Comparison of ENCODE assay signal across 9 mouse cellular contexts in the genomic region with DNA sequence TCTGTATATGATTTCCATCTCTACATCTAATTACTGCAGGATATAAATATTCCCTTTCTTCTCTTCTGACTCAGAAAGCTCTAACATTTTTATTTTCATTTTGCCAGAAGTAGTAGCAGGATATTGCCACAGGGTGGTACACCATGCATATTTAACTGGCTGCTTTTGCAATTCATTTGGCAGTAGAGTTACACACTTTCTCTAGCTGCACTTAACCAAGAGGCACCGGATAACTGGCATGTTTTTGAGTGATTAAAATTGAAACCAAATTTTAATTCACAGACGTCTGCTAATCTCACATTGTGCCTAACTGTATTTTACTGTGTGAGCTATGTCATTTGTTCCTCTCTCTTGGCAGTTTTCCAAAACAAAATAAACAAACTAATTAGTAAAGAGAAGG.
DNase-seq lines count a peak whose midpoint lies in the region; ATAC-seq and TF ChIP-seq lines count a peak whose summit lies in the region.
"Had no signal": no experiment of that assay in that cellular context is flagged by ENCODE, and none has a peak within 500 bp of the region (broad histone marks: within the 10 kb centered on the region; RNA-seq: fewer than 3 reads in every experiment).

No protein-coding gene starts in this region.

- intact Hi-C loops in left cerebral cortex, adult 2 months (cut with DNase I) = loop anchor here (5.0 to 10.0 kb wide), 2 partner anchors 179 to 1276 kb away; no protein-coding TSS in a partner anchor
- intact Hi-C loops in left cerebral cortex, postnatal 36 days (cut with DNase I) = no loop called here

- ATAC-seq in inflammation-experienced regulatory T-cells, adult 6 months = peak; percentile 35

- TF ChIP-seq CTCF in left cerebral cortex, adult 2 months (IDR thresholded peaks at IDR 0.05) = peak; percentile 82

- DNase-seq in left cerebral cortex, adult 2 months (ENCODE audit: extremely low spot score in 1 of 2, low spot score in 2 of 2) = peak in 1 of 2 experiments; percentile 57
- DNase-seq in left cerebral cortex, postnatal 36 days (ENCODE audit: low spot score in 2 of 2) = no peak
- DNase-seq in adipocyte (ENCODE audit: low spot score) = peak; percentile 2
- DNase-seq in cerebellum, postnatal 14 days = peak; percentile 52 to 77
- peak; percentile 66 for DNase-seq in retina, embryonic 14.5 days (ENCODE audit: low spot score)
- no peak for DNase-seq in thymus, postnatal 10 days (ENCODE audit: low spot score in 2 of 2)

- no peak overlapping the region; the same call in 1 of the 2 replicates for H3K4me3 ChIP-seq in left cerebral cortex, adult 2 months
- H3K4me3 ChIP-seq: embryonic facial prominence, embryonic 15.5 days; limb, embryonic 13.5 days had no signal

- peak overlapping the region; percentile 82 for H3K27ac ChIP-seq in left cerebral cortex, adult 2 months
- H3K27ac ChIP-seq: embryonic facial prominence, embryonic 15.5 days; limb, embryonic 13.5 days had no signal

Comparison
In these comparisons a context has a peak if more than half of its experiments do, and no peak if none do; other contexts are left out.
1. DNase-seq: peak in adipocyte (single experiment), cerebellum, postnatal 14 days (2 of 2) and retina, embryonic 14.5 days (single experiment); none in left cerebral cortex, postnatal 36 days (0 of 2) and thymus, postnatal 10 days (0 of 2).